Mouse (Mus musculus): ENCODE results near the gene Grm7. TPM values are rescaled to one million over a fixed set of nuclear protein-coding genes. Genes with fewer than 3 reads are reported as not detected.

The Grm7 gene
- polyA plus RNA-seq (2015; fragmentation: Illumina TruSeq; extraction: RNeasy Lipid Tissue Mini Kit (QIAGEN cat#74804); ENCODE audit: insufficient read depth, low read depth, low replicate concordance), result 0.30 TPM

DNA sequence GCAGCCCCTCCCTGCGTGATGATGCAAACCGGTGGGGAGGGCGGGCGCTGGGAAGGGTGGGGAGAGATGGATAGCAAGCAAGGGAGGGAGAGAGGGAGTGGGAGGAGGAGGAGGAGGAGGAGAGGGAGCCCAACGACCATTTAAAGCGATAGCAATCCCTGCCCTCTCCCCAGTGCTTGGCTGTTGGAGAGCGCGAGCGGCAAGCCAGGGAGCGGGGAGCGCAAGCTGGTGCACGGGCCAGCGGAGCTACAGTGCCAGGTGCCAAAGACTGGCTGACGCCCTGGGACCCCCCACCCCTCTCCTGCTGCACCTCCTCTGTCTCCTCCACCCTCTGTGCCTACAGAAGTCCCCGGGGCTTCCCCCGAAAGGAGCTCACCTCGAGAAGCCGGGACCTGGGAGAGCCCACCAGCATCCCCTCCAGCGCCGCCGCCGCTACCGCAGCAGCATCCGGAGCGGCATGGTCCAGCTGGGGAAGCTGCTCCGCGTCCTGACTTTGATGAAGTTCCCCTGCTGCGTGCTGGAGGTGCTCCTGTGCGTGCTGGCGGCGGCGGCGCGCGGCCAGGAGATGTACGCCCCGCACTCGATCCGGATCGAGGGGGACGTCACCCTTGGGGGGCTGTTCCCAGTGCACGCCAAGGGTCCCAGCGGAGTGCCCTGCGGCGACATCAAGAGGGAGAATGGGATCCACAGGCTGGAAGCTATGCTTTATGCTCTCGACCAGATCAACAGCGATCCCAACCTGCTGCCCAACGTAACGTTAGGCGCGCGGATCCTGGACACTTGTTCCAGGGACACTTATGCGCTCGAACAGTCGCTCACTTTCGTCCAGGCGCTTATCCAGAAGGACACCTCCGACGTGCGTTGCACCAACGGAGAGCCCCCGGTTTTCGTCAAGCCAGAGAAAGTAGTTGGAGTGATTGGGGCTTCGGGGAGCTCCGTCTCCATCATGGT is at the start of gene Grm7:
Grm7 (plus strand) TSS at position 171 of the 951 bp plus-strand sequence.

